ENCODE assay signal across 8 mouse cellular contexts in the genomic region with DNA sequence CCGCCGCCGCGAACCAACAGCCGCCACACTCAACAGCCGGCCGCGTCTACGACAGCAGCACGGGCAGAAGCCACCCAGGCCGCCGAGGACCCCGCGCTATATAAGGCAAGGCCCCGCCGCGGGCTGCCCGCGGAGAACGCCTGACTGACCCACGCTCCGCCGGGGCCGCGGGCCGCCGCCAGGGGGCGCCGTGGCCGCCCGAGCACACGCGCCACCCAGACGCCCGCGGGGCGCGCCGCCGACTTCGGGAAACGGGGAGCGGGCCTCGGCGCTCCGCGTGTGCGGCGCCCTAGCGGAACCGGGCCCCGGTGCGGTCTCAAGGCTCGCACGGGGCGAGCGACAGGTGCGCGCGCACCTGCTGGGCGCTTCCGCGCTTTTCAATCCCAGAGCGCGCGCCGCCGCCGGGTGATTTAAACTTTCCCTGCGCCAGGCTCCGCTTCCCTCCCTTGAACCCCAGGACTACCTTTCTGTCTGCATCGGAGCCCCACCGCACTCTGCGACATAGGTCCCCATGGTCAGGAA. TPM values are rescaled to one million over a fixed set of nuclear protein-coding genes. Genes with fewer than 3 reads are reported as not detected.
A peak's percentile ranks its signal among the peaks of the same experiment; 100 is the strongest.
DNase-seq lines count a peak whose midpoint lies in the region; ATAC-seq and TF ChIP-seq lines count a peak whose summit lies in the region.

A gene (minus strand): TSS at position 153 of the 522 bp plus-strand sequence.

- H3K4me3 ChIP-seq in E14TG2a.4 (replicated peaks; ENCODE audit: low read length) = peak within 1 kb of the TSS; percentile 99
- peak within 1 kb of the TSS; percentile 71 for H3K4me3 ChIP-seq in forebrain, embryonic 11.5 days (ENCODE audit: low read depth, low read length)
- H3K4me3 ChIP-seq in heart, embryonic 16.5 days (ENCODE audit: low read length) = peak within 1 kb of the TSS; percentile 94
- peak within 1 kb of the TSS; percentile 74 to 99 for H3K4me3 ChIP-seq in liver, embryonic 14.5 days (ENCODE audit: insufficient read depth in 1 of 2, low read depth in 2 of 2, low read length in 2 of 2)
- H3K4me3 ChIP-seq in stomach, embryonic 15.5 days (replicated peaks) = peak within 1 kb of the TSS; percentile 89

- TF ChIP-seq EP300 in liver, embryonic 14.5 days (IDR thresholded peaks at IDR 0.05; ENCODE audit: low read depth) = no peak

- H3K4me1 ChIP-seq in E14TG2a.4 (replicated peaks; ENCODE audit: low read depth, low read length) = peaks cover 24% of the 10 kb centered on the region
- H3K4me1 ChIP-seq in forebrain, embryonic 11.5 days (replicated peaks; ENCODE audit: control insufficient read depth, insufficient read depth, low read length) = peaks cover 2% of the 10 kb centered on the region; the same call in 1 of the 2 replicates
- H3K4me1 ChIP-seq in heart, embryonic 16.5 days (ENCODE audit: control insufficient read depth, insufficient read depth, low read length) = 0 out of 2 replicates have a peak, but pooled peaks cover 9% of the 10 kb centered on the region
- H3K4me1 ChIP-seq in liver, embryonic 14.5 days (replicated peaks; ENCODE audit: control insufficient read depth in 2 of 2, insufficient read depth in 2 of 2, low read length in 1 of 2) = peaks cover 2% of the 10 kb centered on the region in 2 experiments
- no peaks in the 10 kb centered on the region; the same call in 1 of the 2 replicates for H3K4me1 ChIP-seq in stomach, embryonic 15.5 days

- no peaks in the 10 kb centered on the region for H3K9me3 ChIP-seq in E14TG2a.4 (ENCODE audit: low read length)
- no peaks in the 10 kb centered on the region for H3K9me3 ChIP-seq in forebrain, embryonic 11.5 days (ENCODE audit: control insufficient read depth, low read length)
- H3K9me3 ChIP-seq in heart, embryonic 16.5 days (replicated peaks; ENCODE audit: control insufficient read depth, low read length) = no peaks in the 10 kb centered on the region
- no peaks in the 10 kb centered on the region for H3K9me3 ChIP-seq in liver, embryonic 14.5 days (ENCODE audit: control insufficient read depth, low read length)
- H3K9me3 ChIP-seq in stomach, embryonic 15.5 days = no peaks in the 10 kb centered on the region

- peak; percentile 72 for DNase-seq in c-Kit-positive CD71-positive TER-119-negative erythroid progenitor cells, embryonic 14.5 days (ENCODE audit: low read depth)
- peak; percentile 96 for DNase-seq in forebrain, embryonic 11.5 days (ENCODE audit: low spot score)
- DNase-seq in kidney, postnatal 36 days = peak; percentile 93 to 95
- DNase-seq in liver, embryonic 14.5 days (ENCODE audit: low read depth in 3 of 3, low spot score in 3 of 3) = peak; percentile 80 to 84 (median 84)
- DNase-seq in neural tube, embryonic 10.5 days (ENCODE audit: extremely low spot score, low spot score) = peak; percentile 92

- peaks cover 18% of the 10 kb centered on the region for H3K36me3 ChIP-seq in E14TG2a.4 (ENCODE audit: insufficient read depth, low read length)
- no peaks in the 10 kb centered on the region for H3K36me3 ChIP-seq in forebrain, embryonic 11.5 days (ENCODE audit: control insufficient read depth, insufficient read depth, low read length)
- H3K36me3 ChIP-seq in heart, embryonic 16.5 days (ENCODE audit: control insufficient read depth, insufficient read depth) = peaks cover 5% of the 10 kb centered on the region
- peaks cover 4% of the 10 kb centered on the region for H3K36me3 ChIP-seq in liver, embryonic 14.5 days (replicated peaks; ENCODE audit: control insufficient read depth, insufficient read depth, low read depth)
- 0 out of 2 replicates have a peak, but pooled peaks cover 3% of the 10 kb centered on the region for H3K36me3 ChIP-seq in stomach, embryonic 15.5 days

- TF ChIP-seq CTCF in E14TG2a.4 (conservative IDR thresholded peaks at IDR 0.05; ENCODE audit: low read length) = no peak
- TF ChIP-seq CTCF in liver, embryonic 14.5 days (IDR thresholded peaks at IDR 0.05; ENCODE audit: low read depth) = peak; percentile 47

- peak; percentile 98 for ATAC-seq in forebrain, embryonic 11.5 days (replicated peaks; ENCODE audit: low FRiP score)
- ATAC-seq in heart, embryonic 16.5 days (replicated peaks; ENCODE audit: extremely low read depth, insufficient read depth, low FRiP score) = peak; percentile 99
- peak; percentile 99 for ATAC-seq in liver, embryonic 14.5 days (ENCODE audit: insufficient read depth)
- ATAC-seq in stomach, embryonic 15.5 days (ENCODE audit: insufficient read depth, low FRiP score, low read depth) = peak; percentile 99

- H3K27ac ChIP-seq in forebrain, embryonic 11.5 days (ENCODE audit: low read depth, low read length) = peak within 1 kb of the TSS; percentile 77
- H3K27ac ChIP-seq in heart, embryonic 16.5 days (ENCODE audit: low read length) = peak within 1 kb of the TSS; percentile 92
- H3K27ac ChIP-seq in liver, embryonic 14.5 days = peak within 1 kb of the TSS; percentile 90
- peak within 1 kb of the TSS; percentile 94 for H3K27ac ChIP-seq in stomach, embryonic 15.5 days

- peak within 1 kb of the TSS; percentile 75 for H3K4me2 ChIP-seq in forebrain, embryonic 11.5 days (ENCODE audit: low read depth, low read length, severe bottlenecking)
- H3K4me2 ChIP-seq in heart, embryonic 16.5 days (ENCODE audit: low read depth, low read length) = peak within 1 kb of the TSS; percentile 70
- peak within 1 kb of the TSS; percentile 95 for H3K4me2 ChIP-seq in liver, embryonic 14.5 days (ENCODE audit: low read depth)
- peak within 1 kb of the TSS; percentile 76 for H3K4me2 ChIP-seq in stomach, embryonic 15.5 days

- H3K9ac ChIP-seq in forebrain, embryonic 11.5 days (ENCODE audit: low read length) = peak within 1 kb of the TSS; percentile 90
- H3K9ac ChIP-seq in heart, embryonic 16.5 days (ENCODE audit: low read length) = peak within 1 kb of the TSS; percentile 94
- H3K9ac ChIP-seq in liver, embryonic 14.5 days (replicated peaks) = peak within 1 kb of the TSS; percentile 79
- peak within 1 kb of the TSS; percentile 76 for H3K9ac ChIP-seq in stomach, embryonic 15.5 days

- under 1% methylated on average over 66 of the region's 74 CpGs for WGBS in forebrain, embryonic 11.5 days
- WGBS in heart, embryonic 16.5 days = under 1% methylated on average over 65 of the region's 74 CpGs
- under 1% methylated on average over 74 of the region's 74 CpGs for WGBS in liver, embryonic 14.5 days (ENCODE audit: insufficient replicate concordance)
- WGBS in stomach, embryonic 15.5 days = under 1% methylated on average over 72 of the region's 74 CpGs

- peaks cover 4% of the 10 kb centered on the region; the same call in 1 of the 2 replicates for H3K27me3 ChIP-seq in E14TG2a.4 (ENCODE audit: insufficient read depth, low read length)
- H3K27me3 ChIP-seq in forebrain, embryonic 11.5 days (ENCODE audit: control insufficient read depth, insufficient read depth, low read length) = no peaks in the 10 kb centered on the region
- H3K27me3 ChIP-seq in heart, embryonic 16.5 days (ENCODE audit: control insufficient read depth, insufficient read depth, low read length) = no peaks in the 10 kb centered on the region
- H3K27me3 ChIP-seq in liver, embryonic 14.5 days (ENCODE audit: control insufficient read depth, insufficient read depth, low read length) = no peaks in the 10 kb centered on the region
- no peaks in the 10 kb centered on the region for H3K27me3 ChIP-seq in stomach, embryonic 15.5 days (replicated peaks)

RNA-seq across cellular contexts. Expression of the gene that starts here (rescaled TPM):
- polyA plus RNA-seq in forebrain, embryonic 11.5 days (2014; fragmentation: Nextera tagmentation; extraction: Ambion mirVana) = 30.1 and 31.5 TPM in 2 replicates
- 15.6 and 18.0 TPM in 2 replicates for polyA plus RNA-seq in heart, embryonic 16.5 days (2015; fragmentation: Nextera tagmentation; extraction: Ambion mirVana)
- polyA plus RNA-seq in liver, embryonic 14.5 days (2012; rRNA removed) = 4.2 and 10.7 TPM in 2 replicates
- polyA plus RNA-seq in liver, embryonic 14.5 days (2014; fragmentation: Nextera tagmentation; extraction: Ambion mirVana) = 9.4 and 9.6 TPM in 2 replicates
- polyA plus RNA-seq in stomach, embryonic 15.5 days (2015; fragmentation: Nextera tagmentation; extraction: Ambion mirVana) = 26.5 and 33.1 TPM in 2 replicates

Comparison
In these comparisons a context has a peak if more than half of its experiments do, and no peak if none do; other contexts are left out.
1. Peak in every context shown above with its lines: DNase-seq, ATAC-seq, H3K4me3 ChIP-seq and H3K27ac ChIP-seq.